Mouse (Mus musculus) gastrocnemius, postnatal 36 days (tissue): ENCODE data around the gene Vsig2. TPM values are rescaled to one million over a fixed set of nuclear protein-coding genes. Genes with fewer than 3 reads are reported as not detected.
A peak's percentile ranks its signal among the peaks of the same experiment; 100 is the strongest.

ENCODE experiments used
- DNase-seq, 2 experiments: peaks; one replicate each; pipeline ENCODE4 v3.0.0; 2022
- intact Hi-C: fragments of 180-260 bp; cut with DNase I; formaldehyde crosslinking; loops from one replicate; pipeline ENCODE4 v1.15.1; 2025
- long read RNA-seq, 2 experiments: library from polyadenylated mRNA; stranded (forward); transcript quantifications; one replicate each; pipeline ENCODE4 v2.0.0; 2021
- total RNA-seq, 2 experiments: library from RNA; stranded (reverse); gene quantifications; 2 replicates each; pipeline ENCODE4 v1.2.3; 2021

Vsig2 gene
- total RNA-seq = 1 to 10 TPM; 1.8 to 3.6 TPM
- long read RNA-seq, experiment 1 = 0 reads
- long read RNA-seq, experiment 2 = 0 reads

- no peak for DNase-seq
- intact Hi-C loops = loop anchor here (10.0 kb wide), 1 partner anchor 105 kb away; the partner anchor contains the start of gene Robo3
Measured at GRCm38 (mm10) chr9:37539170-37540025, at the start of gene Vsig2. TSS of gene Vsig2 (plus strand) at chr9:37539255.

GRCm38 (mm10) chr9:37489446-37490120, 49.5 kb upstream of the Vsig2 start:
- DNase-seq = peak; percentile 6 to 19
- intact Hi-C loops = no loop called here

DNA sequence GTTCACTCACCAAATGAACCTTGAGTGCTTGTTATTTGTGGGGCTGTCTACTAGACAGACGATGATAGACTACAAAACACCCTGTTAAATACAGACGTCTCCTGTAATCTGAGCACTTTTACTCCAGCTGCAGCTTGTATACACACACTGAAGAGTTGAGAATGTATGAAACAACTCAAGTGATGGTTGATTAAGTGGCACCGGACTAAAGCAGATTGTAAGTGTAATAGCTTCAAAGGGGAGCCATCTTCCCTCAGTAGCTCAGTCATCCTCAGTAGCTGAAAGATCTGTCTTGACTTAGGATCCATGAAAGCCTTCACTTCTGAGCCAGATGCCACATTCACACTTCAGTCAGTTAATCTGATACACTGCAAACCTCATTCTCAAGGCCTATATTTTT, 43.3 kb upstream of the Vsig2 start:
- no peak for DNase-seq
- intact Hi-C loops = no loop called here

- no peak for DNase-seq
- intact Hi-C loops = no loop called here
Measured at GRCm38 (mm10) chr9:37496325-37496724, 42.7 kb upstream of the Vsig2 start.

DNA sequence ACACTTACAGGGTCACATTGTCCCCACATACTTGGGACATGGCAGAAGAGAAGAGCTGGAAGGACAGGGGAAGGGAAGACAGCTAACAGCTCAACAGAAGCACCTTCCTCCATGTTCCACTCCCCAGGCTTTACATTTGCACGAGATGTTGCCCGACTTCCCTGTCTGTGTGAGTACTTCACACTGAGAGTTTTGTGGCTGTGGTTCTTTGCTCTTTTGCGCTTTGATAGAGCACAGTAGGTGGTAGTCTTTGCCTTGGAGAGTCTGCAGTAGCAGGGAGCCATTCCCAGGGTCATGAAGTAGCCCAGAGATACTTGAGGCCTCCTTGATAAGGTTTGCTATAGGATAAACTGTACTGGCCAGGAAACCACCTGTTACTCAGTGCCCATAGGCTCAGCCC, 38.9 kb upstream of the Vsig2 start:
- intact Hi-C loops = no loop called here

GRCm38 (mm10) chr9:37501170-37501569, 37.9 kb upstream of the Vsig2 start:
- intact Hi-C loops = no loop called here
- DNase-seq = no peak

More for the DNA sequence above, 38.9 kb upstream of the Vsig2 start:
- no peak for DNase-seq

DNA sequence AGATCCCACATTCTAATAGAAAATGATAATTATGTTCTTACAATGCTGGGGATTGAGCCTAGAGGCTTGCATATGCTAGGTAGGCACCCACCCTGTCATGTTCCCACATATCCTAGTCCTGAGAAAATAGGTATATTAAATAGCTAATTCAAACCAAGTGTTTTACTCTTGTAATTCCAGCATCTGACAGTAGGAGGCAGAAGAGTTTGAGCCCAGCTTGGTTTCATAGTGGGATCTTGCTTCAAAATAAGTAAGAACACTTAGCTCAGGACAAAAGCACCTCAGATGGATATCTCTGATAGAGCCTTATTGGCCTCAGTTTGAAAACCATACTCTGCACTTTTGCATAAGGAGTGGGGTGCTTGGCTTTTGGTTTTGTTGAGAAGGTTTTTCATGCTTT, 34.7 kb upstream of the Vsig2 start:
- no peak for DNase-seq
- intact Hi-C loops = no loop called here

DNA sequence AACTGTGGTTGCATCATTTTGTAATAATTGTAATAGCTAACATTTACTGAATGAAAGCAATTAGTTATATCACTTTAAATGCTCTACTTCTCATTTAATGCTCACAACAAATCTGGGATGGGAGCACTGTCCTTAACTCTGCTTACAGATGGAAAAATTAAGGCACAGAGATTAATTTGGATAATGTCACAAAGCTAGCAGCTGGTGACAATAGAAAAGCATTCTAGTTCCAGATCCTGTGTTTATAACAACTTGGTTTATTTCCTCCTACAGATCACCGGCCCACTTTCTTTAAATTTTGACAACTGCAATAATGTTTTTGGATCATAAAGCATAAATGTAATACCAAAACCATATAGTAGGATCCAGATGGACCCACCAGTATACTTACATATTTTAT, 33.0 kb upstream of the Vsig2 start:
- no peak for DNase-seq
- intact Hi-C loops = no loop called here

DNA sequence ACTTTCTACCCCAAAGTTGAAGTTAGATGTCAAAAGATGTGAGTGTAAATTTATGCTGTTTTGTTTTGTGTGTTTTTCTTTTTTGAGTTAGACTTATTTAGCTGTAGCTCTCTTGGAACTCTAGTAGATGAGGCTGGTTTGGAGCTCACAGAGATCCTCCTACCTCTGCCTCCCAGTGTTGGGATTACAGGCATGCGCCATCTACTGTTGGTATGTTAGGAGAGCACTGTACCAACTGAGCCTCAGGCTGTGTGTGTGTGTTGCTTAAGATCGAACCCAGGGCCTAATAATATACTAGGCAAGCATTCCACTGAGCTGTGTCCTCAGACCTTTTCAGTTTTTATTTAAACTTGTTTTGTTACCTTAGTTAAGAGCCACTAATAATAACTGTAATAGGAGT, 27.0 kb upstream of the Vsig2 start:
- DNase-seq = no peak
- intact Hi-C loops = no loop called here

DNA sequence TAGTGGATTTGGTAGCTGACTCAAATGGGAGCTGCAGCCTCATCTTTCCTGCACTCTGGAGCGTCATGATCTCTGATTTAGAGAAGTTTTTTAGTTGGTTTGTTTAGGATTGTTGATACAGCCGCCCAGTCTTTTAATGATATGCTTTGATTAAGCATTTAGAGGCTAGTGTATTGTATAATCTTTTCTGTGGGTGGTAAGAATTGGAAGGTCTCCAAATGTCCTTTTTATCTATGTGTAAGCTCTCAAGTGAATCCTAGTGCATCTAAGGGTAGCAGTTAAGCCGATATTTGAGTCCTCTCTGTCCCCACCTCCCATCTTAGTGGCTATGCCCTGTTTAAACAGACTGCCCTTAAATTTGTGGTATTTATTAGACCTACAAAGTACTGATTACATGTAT, 24.6 kb upstream of the Vsig2 start:
- DNase-seq = no peak
- intact Hi-C loops = no loop called here

DNA sequence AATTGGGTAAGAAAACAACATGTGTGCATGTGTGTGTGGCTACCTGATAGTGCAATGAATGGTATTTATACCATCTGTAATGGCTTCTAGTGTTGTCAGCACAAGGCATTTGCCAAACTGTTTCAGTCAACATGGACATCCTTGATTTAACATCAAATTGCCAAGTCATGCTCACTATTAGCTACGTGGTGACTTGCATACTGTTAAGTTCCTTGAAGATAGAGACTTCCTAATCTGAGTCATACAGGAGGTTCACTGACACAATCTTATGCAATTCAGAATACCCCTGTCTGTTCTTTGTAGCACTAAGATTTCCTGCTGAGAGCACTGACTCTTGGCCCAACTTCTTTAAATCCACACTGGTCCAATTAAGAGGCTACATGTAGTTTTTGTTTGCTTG, 21.6 kb upstream of the Vsig2 start:
- intact Hi-C loops = no loop called here

DNA sequence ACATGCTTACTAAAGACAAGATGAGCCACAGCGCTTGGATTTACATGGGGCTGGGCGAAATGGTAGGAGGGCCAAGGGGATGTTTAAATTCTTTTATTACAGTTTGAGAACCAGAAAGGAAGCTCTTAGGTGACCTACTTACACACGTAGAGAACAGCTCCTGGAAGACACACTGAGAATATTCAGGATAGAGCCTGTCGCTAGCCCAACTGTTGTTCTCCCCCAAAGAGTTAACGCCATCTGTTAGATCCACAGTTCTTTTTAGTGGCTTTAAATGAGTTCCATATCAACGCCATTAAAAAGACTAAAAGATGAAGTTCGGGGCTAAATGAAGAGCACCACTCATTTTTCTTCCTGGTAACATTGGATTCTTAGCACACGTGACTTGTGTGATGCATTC, 20.1 kb upstream of the Vsig2 start:
- no peak for DNase-seq
- intact Hi-C loops = no loop called here

More for the DNA sequence above, 21.6 kb upstream of the Vsig2 start:
- DNase-seq = no peak

DNA sequence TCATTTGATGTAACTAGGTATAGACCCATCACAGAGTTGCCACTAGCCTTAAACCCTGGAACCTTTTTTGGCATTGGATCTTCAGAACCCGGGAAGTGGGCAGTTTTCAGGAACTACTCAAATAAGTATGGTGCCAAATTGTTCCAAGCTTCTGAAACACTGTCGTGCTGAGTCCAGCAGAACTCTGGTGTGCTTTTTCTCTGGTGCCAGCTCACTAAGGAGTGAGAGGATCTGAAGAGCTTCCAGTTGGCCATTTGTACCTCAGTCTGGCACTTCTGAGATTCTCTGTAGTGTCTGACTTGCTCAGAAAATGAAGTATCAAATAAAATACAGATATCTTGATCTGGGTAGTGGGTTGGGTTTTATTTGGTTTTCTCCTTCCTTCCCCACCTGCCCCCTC, 19.1 kb upstream of the Vsig2 start:
- DNase-seq = no peak
- intact Hi-C loops = no loop called here

DNA sequence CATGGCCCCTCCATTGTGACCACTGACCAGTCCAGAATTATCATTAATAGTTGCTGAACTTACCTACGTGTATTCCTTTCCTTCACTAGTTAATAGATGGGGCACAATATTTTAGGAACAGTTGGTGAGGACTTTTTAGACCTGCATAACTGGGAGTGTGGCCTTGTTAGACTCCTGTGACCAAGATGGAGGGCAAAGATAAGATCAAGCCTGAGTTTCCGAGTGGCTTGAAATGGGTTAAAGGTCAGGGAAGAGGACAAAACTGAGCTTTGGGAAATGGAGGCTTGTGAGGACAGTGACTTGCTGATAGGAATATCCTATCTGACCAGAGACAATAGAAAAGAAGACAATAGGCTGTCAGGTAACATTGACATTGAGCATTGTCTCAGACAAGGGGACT, 13.6 kb upstream of the Vsig2 start:
- no peak for DNase-seq
- intact Hi-C loops = no loop called here

GRCm38 (mm10) chr9:37526443-37527395, 12.3 kb upstream of the Vsig2 start:
- DNase-seq = no peak
- intact Hi-C loops = no loop called here

GRCm38 (mm10) chr9:37527396-37528224, 11.4 kb upstream of the Vsig2 start, which contains the start of gene Esam:
TSS of gene Esam (plus strand) at chr9:37528078.
- peak; percentile 51 to 72 for DNase-seq
- intact Hi-C loops = no loop called here

GRCm38 (mm10) chr9:37528225-37528970, 10.7 kb upstream of the Vsig2 start:
- DNase-seq = no peak
- intact Hi-C loops = no loop called here

DNA sequence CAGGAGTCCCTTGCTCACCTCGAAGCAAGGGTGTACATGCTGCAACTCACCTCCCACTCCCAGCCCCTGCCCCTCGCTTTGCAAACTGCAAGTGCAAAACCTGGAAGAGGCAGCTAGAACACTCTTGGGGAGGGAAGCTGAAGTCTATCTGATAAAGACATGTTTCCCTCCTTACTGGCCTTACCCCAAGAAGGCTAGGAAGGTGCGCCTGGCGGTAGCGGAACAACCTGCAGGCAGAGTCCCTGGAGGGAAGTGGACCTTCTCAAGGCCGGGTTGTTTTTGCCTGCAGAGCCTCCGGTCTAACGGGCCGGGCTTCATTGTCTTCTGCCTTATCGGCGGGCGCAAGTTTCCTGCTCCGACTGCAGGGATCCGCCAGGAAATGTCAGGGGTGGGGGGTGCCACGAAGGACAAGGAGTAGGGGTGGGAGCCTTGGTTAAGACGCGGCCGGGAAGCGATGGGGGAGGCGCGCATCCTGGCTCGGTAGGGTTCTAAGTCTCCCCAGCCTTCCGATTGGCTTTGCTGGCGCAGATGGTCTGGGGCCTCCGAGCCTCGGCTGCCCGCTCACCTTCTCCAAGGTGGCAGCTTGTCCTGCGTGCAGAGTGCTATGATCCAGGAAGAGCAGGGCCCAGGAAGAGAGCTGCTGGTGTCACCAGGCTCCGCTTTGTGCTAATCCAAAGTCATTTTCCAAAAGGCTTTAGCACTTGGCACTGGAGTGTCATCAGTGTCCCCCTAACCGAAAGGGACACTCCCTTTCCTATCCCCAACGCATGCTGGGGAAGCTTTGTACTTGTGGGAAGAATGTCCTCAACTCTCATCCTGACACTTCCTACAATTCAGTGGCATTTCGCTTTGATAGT, 8.8 kb upstream of the Vsig2 start:
- DNase-seq = peak; percentile 42 to 53
- intact Hi-C loops = no loop called here
